Mouse (Mus musculus) thymus, adult 2 months (tissue): ENCODE data around the gene Plcb2.

ENCODE experiments used
- CTCF ChIP-seq: fragments of 200-500 bp; IDR thresholded peaks from 2 replicates; pipeline ENCODE4 v1.5.1; 2012; ENCODE audit warnings: mild to moderate bottlenecking, control low read depth, low read length, moderate library complexity, borderline replicate concordance; ENCODE audit not compliant: control insufficient read depth, poor library complexity, insufficient read depth; ENCODE audit errors: extremely low read depth
- POLR2A ChIP-seq: fragments of 200-500 bp; IDR thresholded peaks from 2 replicates; pipeline ENCODE4 v1.6.1; 2012; ENCODE audit warnings: mild to moderate bottlenecking, low read length, control low read depth, moderate library complexity; ENCODE audit not compliant: control insufficient read depth, poor library complexity, insufficient read depth; ENCODE audit errors: extremely low read depth

DNA sequence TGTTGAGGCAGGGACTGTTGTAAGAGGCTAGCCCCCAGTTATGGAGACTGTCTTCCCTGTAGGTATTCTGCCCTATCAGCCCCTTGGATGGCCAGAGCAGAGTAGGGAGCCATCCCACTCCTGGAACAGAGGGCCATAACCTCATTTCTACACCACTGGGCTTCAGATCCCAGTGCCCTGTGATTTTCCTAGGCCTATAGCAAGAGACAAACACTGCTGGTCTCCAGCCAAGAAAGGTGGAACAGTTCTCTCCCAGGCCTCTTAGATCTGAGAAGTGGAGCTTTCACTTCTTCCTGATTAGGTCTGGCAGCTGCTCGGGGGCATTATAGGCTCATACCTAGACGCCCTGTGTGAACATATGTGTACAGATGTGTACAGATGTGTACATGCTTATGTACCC is 48.1 kb upstream of the Plcb2 start:
- TF ChIP-seq CTCF, result no peak
- TF ChIP-seq POLR2A, result no peak
